Mouse (Mus musculus): ENCODE results near the gene Lpcat2b.

GRCm38 (mm10) chr5:107467098-107467497 lies 35.7 kb downstream of the Lpcat2b start:
- TF ChIP-seq CTCF (IDR thresholded peaks at IDR 0.05; ENCODE audit: low read depth, low read length) (no peak), POLR2A (IDR thresholded peaks at IDR 0.05; ENCODE audit: extremely low read depth, insufficient read depth, low read length) (no peak)

All from liver, adult 2 months (tissue).